Mouse (Mus musculus) heart, adult 11 months (tissue): Measurements from ENCODE around the gene Nol9.
A peak's percentile ranks its signal among the peaks of the same experiment; 100 is the strongest.

Experiments used
- DNase-seq: peaks from one replicate; pipeline ENCODE4 v3.0.0; 2022

Nol9 gene

GRCm38 (mm10) chr4:152095937-152096910 lies 57.1 kb downstream of the Nol9 start:
- DNase-seq, result peak; percentile 99

GRCm38 (mm10) chr4:152096927-152097326 lies 57.8 kb downstream of the Nol9 start:
- DNase-seq, result peak; percentile 97

GRCm38 (mm10) chr4:152097911-152098799 lies 59.0 kb downstream of the Nol9 start:
- peak; percentile 94 for DNase-seq

- DNase-seq, result no peak
Measured at GRCm38 (mm10) chr4:152100541-152100940, 61.4 kb downstream of the Nol9 start.

- DNase-seq, result peak; percentile 95
Measured at GRCm38 (mm10) chr4:152101081-152101653, 62.0 kb downstream of the Nol9 start.

- peak; percentile 93 for DNase-seq
Measured at GRCm38 (mm10) chr4:152101921-152102320, 62.8 kb downstream of the Nol9 start.

- DNase-seq, result peak; percentile 93
Measured at GRCm38 (mm10) chr4:152103025-152103424, 63.9 kb downstream of the Nol9 start.

GRCm38 (mm10) chr4:152106746-152107145 lies 67.6 kb downstream of the Nol9 start:
- DNase-seq, result no peak

- no peak for DNase-seq
Measured at GRCm38 (mm10) chr4:152107493-152107892, 68.4 kb downstream of the Nol9 start.

GRCm38 (mm10) chr4:152107971-152108509 lies 68.9 kb downstream of the Nol9 start:
- no peak for DNase-seq

GRCm38 (mm10) chr4:152108673-152109072 lies 69.6 kb downstream of the Nol9 start:
- DNase-seq, result no peak

GRCm38 (mm10) chr4:152109509-152109908 lies 70.4 kb downstream of the Nol9 start:
- no peak for DNase-seq

GRCm38 (mm10) chr4:152110689-152111088 lies 71.6 kb downstream of the Nol9 start:
- DNase-seq, result no peak
